Mouse (Mus musculus) granulocyte monocyte progenitor cell, adult 5-6 weeks (primary cell): Measurements from ENCODE around the gene Sec1. TPM values are rescaled to one million over a fixed set of nuclear protein-coding genes. Genes with fewer than 3 reads are reported as not detected.

Experiments
- ATAC-seq: replicated peaks from 2 replicates; pipeline ENCODE4 v1.8.0; 2016; ENCODE audit warnings: mild to moderate bottlenecking, moderate TSS enrichment, inconsistent platforms; ENCODE audit not compliant: poor library complexity, severe bottlenecking
- total RNA-seq, 2 experiments: library from RNA; stranded (forward) in 1 of 2; stranded (reverse) in 1 of 2; fragments of 200-712, 200-1000 nt in 1 of 2; fragments of >200 nt in 1 of 2; fragmentation: Nextera tagmentation in 1 of 2; gene quantifications; 2 replicates each; pipeline ENCODE4 v1.2.3; 2014 to 2017

Gene Sec1
- total RNA-seq, 2 experiments from 2014 or later: not detected

DNA sequence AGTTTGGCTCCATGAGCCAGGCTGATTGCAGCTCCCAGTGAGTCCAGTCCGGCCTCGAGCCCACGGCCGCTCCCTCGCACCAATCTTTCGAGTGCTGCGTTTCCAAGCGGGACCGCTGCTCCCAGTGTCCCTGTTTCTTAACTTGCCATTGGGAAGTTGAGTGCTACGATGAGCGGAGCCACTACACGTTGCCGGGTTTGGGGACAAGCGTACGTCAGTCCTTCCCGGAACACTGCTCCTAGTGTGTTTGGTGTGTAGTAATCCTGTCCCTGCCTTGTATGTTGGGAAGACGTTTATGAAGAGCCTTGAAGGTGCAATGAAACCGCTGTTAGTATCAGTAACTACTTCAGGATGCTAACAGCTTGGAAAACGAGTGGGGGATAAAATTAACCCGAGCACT, 24.1 kb upstream of the Sec1 start:
- no peak for ATAC-seq

DNA sequence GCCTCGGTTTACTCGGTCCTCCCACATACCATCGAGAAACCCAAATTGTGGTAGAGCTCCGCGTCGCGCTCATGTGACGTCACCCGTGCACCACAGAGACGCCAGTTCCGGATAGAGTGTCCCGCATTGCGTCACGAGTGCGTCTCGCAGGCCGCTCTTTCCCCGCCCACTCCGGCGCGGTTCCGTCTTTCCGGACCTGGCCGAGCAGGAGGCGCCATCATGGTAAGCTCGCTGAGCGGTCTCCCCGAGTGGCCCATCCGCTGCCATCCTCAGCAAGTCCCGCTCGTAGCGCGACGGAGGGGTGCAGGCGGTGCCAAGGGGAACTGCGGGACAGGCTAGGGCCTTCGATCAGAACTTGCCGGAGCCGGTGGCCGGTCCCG, 23.7 kb upstream of the Sec1 start, which contains the start of gene Sphk2:
Gene Sphk2 (minus strand): TSS at position 85 of the 380 bp plus-strand sequence.
- peak; percentile 55 for ATAC-seq

DNA sequence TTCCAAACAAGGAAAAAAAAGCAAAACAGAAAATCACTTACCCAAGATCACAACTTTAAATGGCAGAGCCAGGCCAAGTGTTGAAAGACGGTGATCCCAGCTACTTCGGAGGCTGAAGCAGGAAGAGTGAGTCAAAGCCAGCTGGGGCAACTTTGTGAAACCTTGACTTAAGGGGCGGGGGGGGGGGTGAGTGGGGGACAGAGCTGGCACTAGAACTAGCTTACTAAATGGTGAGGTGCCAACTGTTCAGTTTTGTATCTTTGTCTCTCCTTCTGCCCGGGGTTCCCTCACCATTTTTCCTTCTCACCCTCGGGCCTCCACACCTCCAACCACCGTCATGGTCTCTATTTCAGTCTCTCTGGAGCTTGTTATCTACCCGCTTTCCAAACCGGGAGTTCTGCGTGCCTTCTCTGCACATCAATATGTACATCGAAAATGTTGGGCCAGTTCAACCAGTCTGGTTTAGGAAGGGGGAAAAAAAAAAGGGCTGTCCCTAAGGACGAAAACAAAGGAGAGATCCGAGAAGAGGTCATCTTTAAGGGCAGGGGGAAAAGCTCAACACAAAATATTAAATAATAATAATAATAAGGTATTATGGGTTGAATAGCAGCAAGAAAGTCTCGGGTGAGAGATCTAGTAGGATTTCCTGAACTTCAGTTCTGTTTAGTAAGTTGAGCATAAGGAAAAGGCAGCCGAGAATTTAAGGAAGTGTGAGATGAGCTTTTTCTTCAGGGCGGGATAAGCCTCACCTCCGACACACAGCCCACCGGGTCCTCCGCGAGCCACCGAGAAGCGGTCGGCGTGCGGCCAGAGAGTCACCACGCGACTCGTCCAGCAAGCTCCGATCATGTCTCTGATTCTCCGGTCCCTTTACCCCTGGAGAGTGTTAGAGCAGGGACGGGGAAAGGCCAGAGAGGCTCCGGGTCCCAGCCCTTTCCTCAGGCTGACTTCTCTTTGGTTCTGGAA, 23.0 kb upstream of the Sec1 start:
- ATAC-seq: peak; percentile 15

DNA sequence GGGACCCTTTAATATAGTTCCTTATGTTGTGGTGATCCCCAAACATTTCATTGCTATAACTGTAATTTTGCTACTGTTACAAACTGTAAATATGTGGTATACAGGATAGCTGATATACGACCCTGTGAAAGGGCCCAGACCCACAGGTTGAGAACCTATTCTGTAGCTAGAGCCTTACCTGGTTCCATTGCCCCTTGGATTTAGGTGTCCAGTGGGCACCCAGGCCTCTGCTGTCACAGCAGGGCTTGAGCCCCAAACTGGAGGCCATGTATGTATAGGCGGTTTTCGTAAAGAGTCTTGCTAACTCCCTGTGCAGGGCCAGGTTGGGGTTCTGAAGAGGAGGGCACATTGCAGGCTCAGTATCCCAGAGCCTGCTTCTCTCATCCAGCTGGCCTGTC, 22.3 kb upstream of the Sec1 start:
- no peak for ATAC-seq

DNA sequence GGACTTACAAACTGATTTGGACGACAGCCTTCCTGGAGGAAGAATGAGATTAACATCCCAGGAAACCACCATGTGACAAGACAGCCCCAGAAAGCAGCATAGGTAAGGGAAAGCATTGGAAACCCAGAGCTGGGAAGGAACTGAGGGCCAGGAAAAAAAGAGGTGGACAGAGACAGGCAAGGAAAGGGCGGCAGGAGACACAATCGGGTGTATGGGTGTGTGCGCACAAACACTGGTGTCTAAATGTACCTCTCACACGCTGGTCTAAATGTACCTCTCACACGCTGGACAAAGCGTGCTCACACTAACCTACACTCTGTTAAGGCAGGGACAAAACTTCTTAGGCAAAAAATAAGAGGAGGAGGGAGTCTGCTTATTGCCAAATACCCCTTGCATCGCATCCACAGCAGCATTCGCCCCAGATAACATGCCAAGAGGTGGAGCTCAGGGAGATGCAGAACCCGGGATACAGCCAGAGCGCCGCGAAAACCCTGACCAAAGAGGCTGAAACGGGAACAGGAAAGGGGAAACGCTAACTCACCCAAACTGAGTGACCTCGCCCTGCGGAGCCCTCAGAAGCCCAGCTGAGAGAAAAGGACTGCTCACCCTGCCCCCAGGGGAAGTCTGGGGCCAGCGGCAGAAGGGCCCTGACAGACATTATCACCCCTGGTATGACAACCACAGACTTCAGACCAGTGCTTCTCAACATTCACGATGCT, 21.7 kb upstream of the Sec1 start:
- peak; percentile 30 for ATAC-seq

DNA sequence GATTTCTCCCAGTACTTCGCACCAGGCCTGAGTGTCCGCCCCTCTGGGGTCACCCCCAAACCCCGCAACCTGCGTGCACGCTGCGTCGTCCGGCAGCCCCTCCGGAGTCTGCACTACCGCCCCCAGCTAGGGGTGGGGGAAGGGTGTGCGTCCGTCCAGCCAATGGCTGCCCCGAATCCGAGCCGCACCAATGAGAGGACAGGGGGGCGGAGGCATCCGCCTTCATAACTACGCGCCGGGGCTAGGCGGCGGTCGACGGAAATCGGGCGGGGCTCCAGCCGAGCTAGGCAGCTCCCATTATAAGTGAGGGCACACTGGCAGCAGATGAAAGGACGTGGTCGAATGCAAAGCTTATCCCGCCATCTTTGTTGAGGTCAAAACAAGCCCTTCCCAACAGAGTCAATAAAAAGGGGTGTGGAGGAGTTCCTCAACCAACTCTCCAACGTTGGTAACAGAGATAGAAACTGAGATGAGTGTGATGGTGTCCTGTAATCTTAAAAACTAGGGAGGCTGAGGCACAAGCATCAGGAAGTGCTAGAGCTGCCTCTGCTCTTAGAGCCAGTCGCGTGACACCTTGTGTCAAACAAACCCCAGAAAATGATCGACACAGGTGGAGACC, 21.0 kb upstream of the Sec1 start, which contains the start of gene Rpl18:
Gene Rpl18 (plus strand): TSS at position 368 of the 619 bp plus-strand sequence.
- ATAC-seq: peak; percentile 67

DNA sequence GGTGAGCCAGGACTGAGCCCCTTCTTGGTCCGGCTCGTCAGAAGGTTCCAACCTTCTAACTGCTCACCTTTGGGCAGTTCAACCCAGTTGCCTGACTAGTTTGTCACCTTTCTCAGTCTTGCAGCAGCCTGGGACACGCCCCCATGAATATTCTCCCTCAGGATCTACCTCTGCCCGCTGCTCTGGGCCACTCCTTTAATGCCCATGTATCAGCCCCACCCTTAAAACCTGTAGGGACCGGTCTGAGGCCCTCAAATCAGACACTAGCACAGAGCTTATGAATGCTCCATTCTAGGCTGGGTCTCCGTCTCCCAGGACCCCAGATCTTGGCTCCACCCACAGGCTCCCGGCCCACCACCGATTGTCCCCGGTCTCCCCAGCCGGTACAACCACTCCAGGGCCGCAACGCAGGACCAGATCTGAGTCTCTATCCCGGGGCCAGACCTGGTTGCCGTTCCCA, 20.5 kb upstream of the Sec1 start:
- ATAC-seq: peak; percentile 0; the same call in 1 of the 2 replicates

DNA sequence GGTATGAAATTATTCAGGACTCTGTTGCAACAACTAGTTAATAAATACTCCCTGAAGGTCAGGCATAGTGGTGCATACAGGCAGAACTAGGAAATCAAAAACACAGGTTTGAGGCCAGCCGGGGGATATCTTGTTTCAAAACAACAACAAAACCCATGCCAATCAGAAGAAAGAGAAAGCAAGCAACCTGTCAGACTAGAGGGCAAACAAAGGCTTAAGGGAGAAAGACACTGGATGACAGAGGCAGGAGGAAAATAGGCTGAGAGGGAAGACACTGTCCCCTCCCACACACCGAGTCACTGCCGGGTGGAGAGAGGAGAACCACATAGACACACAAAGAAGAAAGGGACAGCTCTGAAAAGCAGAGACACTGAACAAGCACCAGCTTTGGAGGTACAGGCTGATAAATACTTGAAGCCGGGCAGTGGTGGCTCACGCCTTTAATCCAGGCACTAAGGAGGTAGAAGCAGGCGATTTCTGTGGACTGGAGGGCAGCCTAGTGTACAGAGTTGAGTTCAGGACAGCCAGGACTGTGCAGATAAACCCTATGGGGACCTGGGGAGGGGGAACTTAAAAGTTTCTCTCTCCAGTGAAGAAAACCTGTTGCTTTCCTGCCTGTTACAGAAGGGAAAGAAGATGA, 19.8 kb upstream of the Sec1 start:
- ATAC-seq: no peak

DNA sequence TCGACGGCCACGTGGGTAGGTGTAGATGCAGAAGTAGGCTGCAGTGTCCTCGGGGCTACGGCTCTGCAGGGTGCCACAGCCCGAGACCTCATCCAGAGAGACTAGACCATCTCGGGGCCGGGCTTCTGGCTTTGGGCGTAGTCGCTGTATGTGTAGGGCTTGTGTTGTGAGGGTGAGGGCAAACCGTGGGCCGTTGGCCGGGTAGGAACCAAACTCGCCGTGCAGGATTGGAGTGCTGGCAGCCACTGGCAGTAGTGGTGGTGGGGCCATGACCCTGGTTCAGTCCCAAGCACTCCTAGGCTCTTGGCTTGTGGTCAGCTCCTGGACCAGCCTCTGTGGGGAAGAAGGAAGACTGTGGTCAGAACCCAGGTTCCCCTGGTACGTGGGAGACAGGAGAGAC, 19.2 kb upstream of the Sec1 start:
- no peak for ATAC-seq

DNA sequence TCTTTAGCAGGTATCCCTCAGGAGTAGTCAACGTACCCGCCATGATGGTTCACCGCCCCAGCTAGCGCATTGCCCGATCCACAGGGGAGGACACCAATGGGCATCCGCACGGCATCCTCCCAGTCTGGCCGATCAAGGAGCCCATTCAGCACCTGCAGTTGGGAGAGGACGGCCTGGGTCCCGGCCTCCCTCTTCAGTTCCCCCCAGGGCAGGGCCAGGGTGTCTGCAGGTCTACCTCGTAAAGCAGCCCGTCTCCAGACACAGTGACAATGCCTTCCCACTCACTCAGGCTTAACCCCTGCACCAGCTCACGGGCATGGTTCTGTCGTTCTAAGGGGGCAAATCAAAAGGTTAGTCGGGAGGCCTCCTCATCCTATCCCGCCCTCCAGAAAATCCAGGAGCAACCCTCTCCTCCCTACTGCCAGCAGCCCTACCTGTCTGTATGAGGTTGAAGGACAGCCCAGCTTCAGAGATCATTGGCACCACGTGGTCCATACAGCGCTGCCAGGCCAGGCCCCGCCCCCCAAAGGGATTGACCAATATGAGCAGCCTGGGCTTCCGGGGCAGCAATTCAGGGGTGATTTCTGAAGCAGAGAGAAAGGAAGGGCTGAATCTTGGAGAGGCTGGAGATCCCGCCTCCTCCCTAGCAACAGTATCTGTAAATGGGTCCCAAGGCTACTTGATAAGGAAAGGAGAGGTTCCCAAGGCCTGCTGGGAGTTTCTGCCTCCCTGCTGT, 18.0 kb upstream of the Sec1 start:
- no peak for ATAC-seq

DNA sequence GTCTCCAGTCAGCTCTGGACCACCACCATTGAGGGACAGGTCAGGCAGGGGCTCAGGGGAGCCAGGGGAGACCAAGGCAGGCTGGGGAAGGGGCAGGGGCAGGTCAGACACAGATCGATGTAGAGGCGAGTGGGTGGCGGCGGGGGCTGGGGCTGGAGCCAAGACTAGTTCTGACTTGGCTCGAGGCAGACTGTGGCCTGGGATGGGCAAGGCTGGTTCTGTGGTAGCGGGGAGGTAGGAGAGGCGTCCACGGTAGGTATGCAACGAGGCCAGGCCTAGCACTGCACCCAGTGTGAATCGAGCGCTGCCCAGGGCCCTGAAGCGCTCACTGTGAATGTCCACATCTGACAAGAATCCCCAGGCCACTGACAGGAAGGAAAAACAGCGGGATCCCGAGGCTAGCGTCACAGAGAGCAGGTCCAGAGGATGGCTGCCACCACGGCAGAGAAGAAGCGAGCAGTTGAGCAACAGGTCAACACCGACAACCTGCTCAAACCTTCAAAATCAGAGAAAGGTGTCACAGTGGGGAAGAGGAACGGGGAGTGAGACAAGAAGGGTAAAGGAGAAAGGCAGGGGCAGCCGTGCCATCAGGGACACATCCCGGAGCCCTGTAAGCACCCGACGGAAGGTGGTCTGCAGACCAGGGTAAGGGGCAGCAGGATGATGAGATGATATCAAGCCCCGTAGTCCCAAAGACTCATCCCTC, 17.3 kb upstream of the Sec1 start:
- no peak for ATAC-seq

DNA sequence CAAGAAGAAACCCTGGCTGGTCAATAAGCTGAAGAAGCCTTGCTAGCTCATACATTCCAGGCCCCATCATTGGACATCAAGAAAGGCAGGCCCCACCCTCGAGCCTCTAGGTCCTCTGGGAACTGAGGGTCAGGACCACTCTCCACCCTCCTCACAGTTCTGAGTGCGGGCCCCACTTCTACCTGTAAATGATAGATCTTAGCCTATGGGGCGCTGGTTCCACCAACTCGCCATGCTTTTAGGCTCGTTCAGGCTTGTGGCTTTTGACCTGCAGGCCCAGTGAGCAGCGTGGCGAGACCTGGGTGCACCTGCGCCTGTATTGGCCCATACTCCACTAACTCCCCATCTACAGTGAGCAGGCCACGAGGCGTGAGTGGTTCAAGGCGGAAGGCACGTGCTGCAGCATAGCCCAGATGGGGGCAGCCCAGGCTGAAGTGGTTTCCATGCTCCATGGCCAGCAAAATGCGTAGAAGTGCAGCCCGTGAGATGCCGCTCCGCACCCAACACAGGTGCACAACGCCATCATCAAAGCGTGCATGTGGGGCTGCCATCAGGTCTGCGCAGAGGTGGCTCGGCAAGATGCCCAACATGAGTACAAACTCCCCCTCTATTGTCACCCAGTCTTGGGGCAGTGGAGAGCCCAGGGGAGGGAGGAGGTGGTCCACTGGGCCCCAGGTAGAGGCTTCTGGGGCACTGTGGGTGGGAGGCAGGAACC, 16.4 kb upstream of the Sec1 start:
- no peak for ATAC-seq

DNA sequence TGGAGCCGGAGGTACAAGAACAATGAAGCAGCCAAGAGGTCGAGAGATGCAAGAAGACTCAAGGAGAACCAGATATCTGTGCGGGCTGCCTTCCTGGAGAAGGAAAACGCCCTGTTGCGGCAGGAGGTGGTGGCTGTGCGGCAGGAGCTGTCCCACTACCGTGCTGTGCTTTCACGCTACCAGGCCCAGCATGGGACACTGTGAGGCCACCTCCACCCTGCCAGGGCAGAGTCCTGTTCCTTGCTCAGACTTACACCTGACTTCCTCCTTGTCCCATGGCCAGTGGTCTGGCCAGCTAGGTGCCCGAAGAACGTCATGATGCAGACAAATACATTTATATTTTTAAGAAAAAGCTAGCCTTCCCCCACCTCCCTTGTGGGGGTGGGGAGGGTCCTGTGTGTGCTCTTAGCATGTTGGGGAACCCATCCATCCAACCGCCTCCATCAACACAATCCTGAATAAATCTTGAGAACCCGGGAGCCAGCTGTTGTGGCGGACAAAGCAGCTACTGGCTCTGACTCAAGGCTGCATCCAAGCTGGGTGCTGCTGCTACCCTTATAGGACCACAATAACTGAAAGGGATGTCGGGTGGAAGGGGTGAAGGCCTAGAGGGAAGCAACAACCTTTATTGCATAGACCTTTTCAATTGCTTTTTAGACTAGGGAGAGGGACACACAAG, 15.6 kb upstream of the Sec1 start:
- no peak for ATAC-seq

DNA sequence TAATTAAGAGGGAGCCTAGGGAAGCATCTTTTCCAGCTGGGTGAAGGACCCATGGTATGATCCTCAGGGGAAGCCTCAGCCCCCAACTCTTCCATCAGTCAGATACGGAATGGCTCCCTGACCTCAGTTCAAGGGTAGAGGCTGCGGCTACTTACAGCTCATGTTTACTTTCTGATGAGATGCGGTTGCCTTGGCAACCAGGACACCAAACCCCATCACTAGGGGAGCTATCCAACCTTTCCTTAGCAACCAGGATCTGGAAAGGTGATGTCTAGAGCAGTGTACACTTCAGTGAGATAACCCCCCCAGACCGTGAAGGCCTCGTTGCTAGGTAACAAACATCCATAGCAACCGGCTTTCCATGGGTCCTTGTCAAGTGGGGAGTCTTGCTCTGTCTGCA, 14.8 kb upstream of the Sec1 start:
- ATAC-seq: no peak

DNA sequence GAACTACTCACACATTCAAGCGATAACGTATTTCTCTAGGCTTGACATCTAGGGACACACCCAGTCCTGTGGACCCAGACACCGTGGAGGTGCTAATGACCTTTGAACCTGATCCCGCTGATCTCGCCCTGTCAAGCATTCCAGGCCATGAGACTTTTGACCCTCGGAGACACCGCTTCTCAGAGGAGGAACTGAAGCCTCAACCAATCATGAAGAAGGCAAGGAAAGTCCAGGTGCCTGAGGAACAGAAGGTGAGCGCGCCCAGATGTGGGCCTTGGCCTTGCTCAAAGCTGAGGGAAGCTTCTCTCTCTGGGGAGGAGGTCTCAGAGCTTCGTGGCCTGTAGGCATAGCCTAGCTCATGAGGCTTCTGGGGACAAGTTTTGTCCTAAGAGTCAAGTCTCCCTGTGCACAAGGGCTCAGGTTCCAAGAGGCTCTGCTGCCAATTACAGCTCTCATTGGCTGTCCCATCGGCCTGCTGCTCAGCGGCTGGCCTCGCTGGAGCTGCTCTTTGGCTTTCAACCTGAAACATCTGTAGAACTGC, 14.1 kb upstream of the Sec1 start:
- ATAC-seq: no peak

DNA sequence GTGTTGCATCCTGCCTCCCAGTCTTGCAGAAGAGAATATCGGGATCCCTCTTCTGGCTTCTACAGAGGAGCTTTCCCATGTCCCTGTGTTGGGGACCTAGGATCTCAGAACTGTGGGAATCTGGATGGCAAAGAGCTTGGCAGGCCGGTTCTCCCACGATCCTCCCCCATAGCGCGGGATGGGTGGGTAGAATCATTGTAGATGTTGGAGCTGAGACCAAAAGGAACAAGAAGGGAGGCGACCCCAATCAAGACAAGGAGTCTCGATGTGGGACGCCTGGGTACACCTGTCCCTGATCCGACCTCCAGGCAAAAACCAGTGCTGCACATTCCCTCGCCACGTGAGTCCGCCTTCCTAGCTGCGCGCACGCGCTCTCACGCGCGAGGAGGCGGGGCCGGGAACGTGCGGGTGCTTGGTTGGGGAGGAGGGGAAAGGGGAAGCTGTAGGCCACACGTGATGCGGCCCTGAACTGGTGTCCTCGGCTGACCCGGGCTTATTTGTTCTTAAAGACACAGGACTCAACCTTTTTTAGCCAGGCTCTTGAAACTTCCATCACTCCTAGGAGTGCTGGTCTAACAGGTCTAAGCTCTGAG, 13.3 kb upstream of the Sec1 start:
- peak; percentile 48 for ATAC-seq

DNA sequence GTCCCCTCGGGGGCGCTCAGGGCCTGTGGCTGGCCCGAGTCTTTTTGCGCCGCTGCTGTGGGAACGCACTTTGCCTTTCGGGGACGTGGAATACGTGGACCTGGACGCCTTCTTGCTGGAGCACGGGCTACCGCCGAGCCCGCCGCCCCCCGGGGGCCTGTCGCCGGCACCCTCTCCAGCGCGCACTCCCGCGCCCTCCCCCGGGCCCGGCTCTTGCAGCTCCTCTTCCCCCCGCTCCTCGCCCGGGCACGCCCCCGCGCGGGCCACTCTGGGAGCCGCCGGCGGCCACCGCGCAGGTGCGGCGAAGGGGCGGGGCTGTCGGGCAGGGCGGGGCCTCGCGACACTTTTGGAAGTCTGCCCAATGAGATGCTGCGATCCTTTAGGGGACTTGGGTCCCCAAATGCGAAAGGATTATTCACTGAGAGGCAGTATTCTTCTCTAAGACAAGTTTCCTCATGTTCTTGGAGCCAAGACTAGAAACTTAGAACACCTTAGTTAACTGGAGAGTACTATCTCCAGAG, 12.6 kb upstream of the Sec1 start:
- peak; percentile 25 for ATAC-seq
